Mouse (Mus musculus) embryonic facial prominence, embryonic 13.5 days (tissue): ENCODE measurements at regions not wholly inside any gene's neighbourhood (a gene's known extent, or its start where the extent isn't known, plus 50 kb on each side); places are given as distances from the start of the nearest gene placed in this dataset.

Experiments
- ATAC-seq: fragments of 200-750 bp; cut with Nextera tagmentation; 2 replicates; pipeline ENCODE4 v1.8.0; 2017; ENCODE audit warnings: low read depth; ENCODE audit not compliant: insufficient number of reproducible peaks, insufficient read depth, low FRiP score, low TSS enrichment
- H3K27ac ChIP-seq: fragments of 300-500 bp; sonication (generic); 2 replicates; pipeline ENCODE4 v1.5.1; 2015; ENCODE audit warnings: moderate library complexity, mild to moderate bottlenecking, inconsistent platforms
- H3K27me3 ChIP-seq: fragments of 300-500 bp; sonication (generic); 2 replicates; pipeline ENCODE4 v1.6.1; 2015; ENCODE audit warnings: mild to moderate bottlenecking, inconsistent platforms
- H3K36me3 ChIP-seq: fragments of 300-500 bp; sonication (generic); 2 replicates; pipeline ENCODE4 v1.6.1; 2015; ENCODE audit warnings: mild to moderate bottlenecking, inconsistent platforms
- H3K4me1 ChIP-seq: fragments of 300-500 bp; sonication (generic); 2 replicates; pipeline ENCODE4 v1.6.1; 2015; ENCODE audit warnings: inconsistent platforms
- H3K4me2 ChIP-seq: fragments of 300-500 bp; sonication (generic); 2 replicates; pipeline ENCODE4 v1.6.1; 2015; ENCODE audit warnings: moderate library complexity, mild to moderate bottlenecking, inconsistent platforms
- H3K4me3 ChIP-seq: fragments of 300-500 bp; sonication (generic); 2 replicates; pipeline ENCODE4 v1.5.1; 2015; ENCODE audit warnings: mild to moderate bottlenecking, inconsistent platforms
- H3K9ac ChIP-seq: fragments of 300-500 bp; sonication (generic); 2 replicates; pipeline ENCODE4 v1.6.1; 2015; ENCODE audit warnings: mild to moderate bottlenecking, inconsistent platforms
- H3K9me3 ChIP-seq: fragments of 300-500 bp; sonication (generic); 2 replicates; pipeline ENCODE4 v1.6.1; 2016; ENCODE audit warnings: inconsistent platforms
- WGBS: fragments of 180-500 bp; shearing (Covaris S2); methylation state at CpG from one replicate; pipeline ENCODE4 v1.1.7; 2015; ENCODE audit warnings: mixed read lengths; 5-methylcytosine and 5-hydroxymethylcytosine counted together

DNA sequence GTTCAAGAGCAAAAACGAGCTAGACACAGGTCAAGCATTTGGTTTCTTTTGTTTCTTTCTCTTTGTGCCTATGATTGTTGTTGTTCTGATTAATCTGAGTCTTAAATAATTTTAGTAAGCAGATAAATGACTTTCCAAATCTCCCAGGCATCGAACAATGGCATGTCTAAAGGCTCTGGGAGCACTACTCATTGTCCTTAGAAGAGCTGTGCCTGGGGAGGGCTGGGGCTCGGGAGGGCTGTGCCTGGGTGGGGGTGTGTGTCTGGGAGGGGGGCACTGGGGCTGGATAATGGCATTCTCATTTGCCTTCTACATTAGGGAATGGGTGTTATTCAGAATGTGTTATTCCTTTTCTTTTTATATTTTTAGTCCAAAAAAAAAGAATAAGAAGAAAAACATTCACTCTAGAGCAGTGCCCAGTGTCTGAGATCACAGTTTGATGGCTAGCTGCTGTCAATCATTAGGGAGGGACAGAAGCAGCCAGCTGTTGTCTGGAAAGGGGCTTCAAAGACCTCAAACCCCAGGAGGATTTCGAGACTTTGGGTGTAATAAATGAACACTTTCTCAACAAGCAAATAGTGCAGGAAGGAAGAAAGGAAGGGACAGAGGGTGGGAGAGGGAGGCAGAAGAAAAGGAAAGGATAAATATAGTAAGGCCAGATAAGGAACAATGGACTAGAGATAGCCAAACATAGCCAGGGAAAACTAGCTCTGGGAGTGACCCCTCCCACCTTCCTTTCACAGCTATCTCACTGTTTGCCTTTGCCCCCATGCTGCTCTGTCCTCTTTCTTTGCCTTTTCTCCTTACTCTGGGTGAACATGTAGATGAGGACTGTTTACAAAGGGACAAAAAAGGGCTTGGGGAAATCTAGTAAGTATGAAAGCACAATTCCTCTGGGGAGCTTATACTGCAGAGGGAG is 264.2 kb upstream of the Pcsk5 start:
- Histone ChIP-seq H3K27me3 (no peaks in the 10 kb centered on the region), H3K36me3 (no peaks in the 10 kb centered on the region), H3K9me3 (no peaks in the 10 kb centered on the region), H3K27ac (no peak overlapping the region), H3K4me1 (no peaks in the 10 kb centered on the region), H3K4me2 (no peak overlapping the region), H3K9ac (no peak overlapping the region), H3K4me3 (no peak overlapping the region)
- no peak for ATAC-seq
- WGBS = 44% methylated on average over 4 of the region's 4 CpGs

DNA sequence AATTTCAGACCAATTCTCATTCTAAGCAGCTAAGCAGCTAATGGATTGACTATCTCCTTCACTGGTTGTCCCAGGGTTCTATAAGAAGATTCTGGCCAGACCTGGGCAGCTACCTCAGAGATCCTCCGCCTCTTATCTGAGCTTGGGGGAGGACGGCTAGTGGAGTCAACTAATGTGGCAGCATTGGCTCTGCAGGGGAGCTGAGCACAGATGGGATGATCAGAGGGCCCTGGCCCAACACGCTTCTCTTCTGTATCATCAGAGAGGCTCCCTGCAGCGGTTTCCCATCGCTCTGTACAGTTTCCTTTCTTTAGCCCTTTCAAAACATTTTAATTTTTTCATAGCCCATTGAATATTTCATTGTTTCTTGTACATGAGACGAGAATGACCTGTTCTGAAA is 245.9 kb upstream of the Pcsk5 start:
- no peaks in the 10 kb centered on the region for H3K36me3 ChIP-seq
- 83% methylated on average over 6 of the region's 6 CpGs for WGBS
- no peak for ATAC-seq

DNA sequence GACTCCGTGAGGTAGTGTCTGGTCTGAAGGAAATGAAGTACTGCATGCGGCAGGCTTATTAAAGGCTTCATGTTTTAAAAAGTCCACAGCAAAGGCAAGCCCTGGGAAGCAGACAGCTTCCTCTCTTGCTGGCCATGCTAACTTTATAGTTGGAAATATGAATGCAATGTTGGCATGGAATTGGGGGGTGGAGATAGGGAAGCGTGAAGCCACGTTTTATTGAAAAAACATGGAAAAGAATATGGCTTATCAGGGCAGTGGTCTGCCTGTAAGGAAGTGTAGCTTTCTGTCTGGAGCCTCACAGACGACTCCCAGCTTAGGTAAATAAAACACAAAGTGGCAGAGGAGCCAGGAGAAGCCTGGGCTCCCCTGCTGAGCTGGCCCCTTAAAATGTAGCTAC is 231.5 kb upstream of the Pcsk5 start:
- Histone ChIP-seq H3K27me3 (no peaks in the 10 kb centered on the region), H3K9me3 (no peaks in the 10 kb centered on the region), H3K27ac (peak overlapping the region; percentile 78), H3K9ac (no peak overlapping the region), H3K4me2 (peak overlapping the region; percentile 17), H3K4me3 (no peak overlapping the region), H3K36me3 (no peaks in the 10 kb centered on the region), H3K4me1 (peaks cover 16% of the 10 kb centered on the region)
- 20% methylated on average over 5 of the region's 5 CpGs for WGBS
- no peak for ATAC-seq

More for the DNA sequence above, 245.9 kb upstream of the Pcsk5 start:
- Histone ChIP-seq H3K9ac (no peak overlapping the region), H3K9me3 (no peaks in the 10 kb centered on the region), H3K4me2 (no peak overlapping the region), H3K27me3 (no peaks in the 10 kb centered on the region), H3K4me1 (no peaks in the 10 kb centered on the region), H3K4me3 (no peak overlapping the region), H3K27ac (no peak overlapping the region)

DNA sequence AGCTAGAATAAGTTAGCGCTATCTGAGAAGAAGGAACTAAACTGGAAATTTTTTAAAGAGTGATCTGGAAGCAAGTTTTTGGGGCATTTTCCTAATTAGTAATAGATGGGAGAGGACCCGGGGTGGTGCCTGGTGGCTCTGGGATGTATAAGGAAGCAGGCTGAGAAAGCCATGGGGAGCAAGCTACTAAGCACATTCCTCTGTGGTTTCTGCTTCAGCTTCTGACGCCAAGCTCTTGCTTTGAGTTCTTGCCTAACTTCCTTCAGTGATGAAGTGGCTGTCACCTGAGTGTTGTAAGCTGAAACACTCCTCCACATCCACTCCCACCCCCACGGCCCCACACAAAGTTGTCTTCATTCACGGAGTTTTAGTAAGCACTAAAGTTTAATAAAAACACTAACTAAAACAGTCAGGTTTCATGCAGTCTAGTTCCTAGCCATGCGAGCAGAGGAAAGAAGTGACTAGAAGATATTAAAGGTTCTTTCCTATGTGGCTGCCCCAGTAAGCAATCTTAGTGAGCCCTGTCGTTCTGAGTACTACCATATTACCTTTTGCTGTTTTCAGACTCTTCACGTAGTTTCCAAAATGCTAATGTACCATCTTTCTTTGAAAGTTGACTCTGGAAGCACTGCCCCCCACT is 230.5 kb upstream of the Pcsk5 start:
- no peak for ATAC-seq
- Histone ChIP-seq H3K4me1 (peaks cover 16% of the 10 kb centered on the region), H3K4me2 (no peak overlapping the region), H3K4me3 (no peak overlapping the region), H3K9me3 (no peaks in the 10 kb centered on the region), H3K9ac (no peak overlapping the region), H3K27ac (no peak overlapping the region), H3K36me3 (no peaks in the 10 kb centered on the region), H3K27me3 (no peaks in the 10 kb centered on the region)
- WGBS = 63% methylated on average over 8 of the region's 8 CpGs

DNA sequence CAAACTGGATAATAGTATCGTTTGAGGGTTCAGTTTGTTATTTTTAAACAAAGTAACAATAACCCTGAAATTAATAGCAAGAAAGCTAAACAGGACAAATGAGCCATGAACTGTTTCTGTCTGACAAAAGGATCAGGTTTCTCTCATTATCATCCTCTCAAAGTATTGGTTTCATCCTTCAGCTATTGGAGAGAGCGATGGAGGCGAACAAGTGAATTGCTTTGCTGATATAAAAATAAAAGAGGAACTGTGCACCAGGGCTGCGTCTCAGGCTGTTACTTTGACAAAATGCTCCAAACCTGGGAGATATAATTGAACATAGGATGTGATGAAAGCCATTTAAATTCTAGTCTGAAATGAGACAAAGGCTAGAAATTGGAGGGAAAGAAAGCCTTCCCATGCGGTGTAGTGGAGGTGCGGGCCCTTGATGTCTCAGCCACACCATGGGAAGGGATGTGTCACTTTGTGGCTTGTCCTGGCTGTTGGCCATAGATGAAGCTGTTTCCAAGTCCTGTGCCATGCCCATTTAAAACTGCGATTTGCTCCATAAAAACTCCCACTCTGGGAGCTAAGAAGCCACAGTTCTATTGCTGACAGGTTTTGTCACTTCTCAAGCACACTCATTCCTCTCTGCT is 219.9 kb upstream of the Pcsk5 start:
- ATAC-seq = no peak
- Histone ChIP-seq H3K4me3 (no peak overlapping the region), H3K27ac (no peak overlapping the region), H3K9me3 (no peaks in the 10 kb centered on the region), H3K9ac (no peak overlapping the region), H3K27me3 (no peaks in the 10 kb centered on the region), H3K4me2 (no peak overlapping the region), H3K36me3 (no peaks in the 10 kb centered on the region), H3K4me1 (peaks cover 5% of the 10 kb centered on the region; the same call in 1 of the 2 replicates)
- 66% methylated on average over 7 of the region's 7 CpGs for WGBS

DNA sequence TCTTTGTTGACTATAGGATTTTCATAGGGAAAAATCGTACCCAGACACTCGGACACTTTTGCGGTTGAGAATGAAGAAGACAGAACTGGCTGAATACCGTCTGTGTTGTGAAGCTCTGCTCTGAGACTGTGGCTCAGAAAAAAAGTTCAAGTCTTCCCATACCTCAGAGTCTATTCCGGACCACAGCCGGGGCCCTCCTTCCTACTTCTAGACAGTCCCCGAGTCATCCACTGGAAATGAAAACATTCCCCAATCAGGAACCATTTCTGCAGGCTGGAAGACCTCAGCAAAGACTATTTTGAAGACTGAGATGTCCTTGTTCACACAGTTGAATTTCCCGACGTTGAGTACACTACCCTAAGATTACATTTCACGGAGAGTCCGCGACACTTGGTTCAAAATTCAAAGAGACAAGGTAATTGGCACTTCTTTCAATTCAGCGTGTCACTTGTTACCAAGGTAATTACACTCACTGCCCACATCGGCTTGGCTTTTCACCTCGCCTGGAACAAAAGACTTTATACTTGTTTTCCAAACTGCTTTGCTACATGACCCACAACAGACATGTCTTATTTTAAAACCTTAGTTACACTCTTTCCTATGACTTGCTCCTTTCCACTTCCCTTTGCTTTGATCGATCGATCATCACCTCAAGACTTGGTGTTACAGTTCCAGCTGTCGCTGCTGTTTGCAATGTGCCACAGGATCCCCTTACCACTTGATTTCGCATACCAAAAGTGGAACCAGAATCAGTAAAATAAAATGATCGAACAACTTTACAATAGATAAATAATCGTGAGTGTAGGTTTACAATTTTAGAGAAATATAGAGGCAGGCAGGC is 219.2 kb upstream of the Pcsk5 start:
- H3K27me3 ChIP-seq = no peaks in the 10 kb centered on the region
- no peak overlapping the region for H3K4me2 ChIP-seq
- WGBS = 55% methylated on average over 21 of the region's 21 CpGs
- no peak overlapping the region for H3K27ac ChIP-seq
- peaks cover 5% of the 10 kb centered on the region; the same call in 1 of the 2 replicates for H3K4me1 ChIP-seq
- no peak overlapping the region for H3K9ac ChIP-seq
- no peak for ATAC-seq
- no peaks in the 10 kb centered on the region for H3K9me3 ChIP-seq
- H3K36me3 ChIP-seq = no peaks in the 10 kb centered on the region
- H3K4me3 ChIP-seq = no peak overlapping the region

DNA sequence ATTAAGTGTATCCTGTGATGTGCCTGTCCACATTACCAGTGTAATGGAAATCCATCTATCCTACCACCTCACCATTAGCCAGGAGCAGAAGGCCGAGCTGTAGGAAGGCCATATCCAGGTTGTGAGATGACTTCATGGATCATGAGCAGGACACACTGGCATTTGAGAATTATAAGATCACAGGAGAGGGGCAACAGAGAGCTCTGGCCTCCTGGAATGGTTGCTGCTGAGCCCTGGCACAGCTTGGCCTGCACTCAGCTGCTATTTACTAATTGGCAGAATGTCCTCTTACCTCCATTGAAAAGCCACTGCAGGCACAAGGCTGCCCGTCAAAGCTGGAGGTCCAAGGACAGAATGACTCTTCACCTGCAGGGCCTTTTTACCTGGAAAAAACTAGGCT is 212.9 kb upstream of the Pcsk5 start:
- no peak overlapping the region for H3K4me3 ChIP-seq
- 81% methylated on average over 2 of the region's 2 CpGs for WGBS
- H3K36me3 ChIP-seq = no peaks in the 10 kb centered on the region
- no peaks in the 10 kb centered on the region for H3K27me3 ChIP-seq
- H3K27ac ChIP-seq = no peak overlapping the region
- no peak overlapping the region for H3K4me2 ChIP-seq
- H3K9me3 ChIP-seq = no peaks in the 10 kb centered on the region
- ATAC-seq = no peak
- no peak overlapping the region for H3K9ac ChIP-seq
- H3K4me1 ChIP-seq = 0 out of 2 replicates have a peak, but pooled peaks cover 4% of the 10 kb centered on the region

DNA sequence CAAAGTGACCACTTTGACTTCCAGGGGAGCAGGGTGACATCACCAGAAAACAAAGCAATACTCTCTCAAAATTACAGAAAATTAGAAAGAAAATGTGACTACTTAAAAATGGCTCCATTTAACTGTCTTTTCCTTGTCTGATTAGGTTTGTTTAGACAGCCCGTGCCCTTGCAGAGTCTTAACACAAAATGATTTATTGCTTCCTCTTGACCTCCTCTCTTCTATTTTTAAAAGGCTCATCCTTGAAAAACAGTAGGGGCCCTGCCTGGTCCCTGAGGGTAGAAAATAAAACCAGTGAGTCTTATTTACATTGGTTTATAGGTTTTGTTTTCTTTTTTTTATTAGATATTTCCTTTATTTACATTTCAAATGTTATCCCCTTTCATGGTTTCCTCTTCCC is 196.8 kb upstream of the Pcsk5 start:
- Histone ChIP-seq H3K9me3 (no peaks in the 10 kb centered on the region), H3K4me2 (no peak overlapping the region), H3K4me3 (no peak overlapping the region), H3K36me3 (no peaks in the 10 kb centered on the region), H3K27me3 (no peaks in the 10 kb centered on the region), H3K27ac (no peak overlapping the region), H3K4me1 (no peaks in the 10 kb centered on the region), H3K9ac (no peak overlapping the region)
- WGBS = 45% methylated on average over 1 of the region's 1 CpGs
- no peak for ATAC-seq

DNA sequence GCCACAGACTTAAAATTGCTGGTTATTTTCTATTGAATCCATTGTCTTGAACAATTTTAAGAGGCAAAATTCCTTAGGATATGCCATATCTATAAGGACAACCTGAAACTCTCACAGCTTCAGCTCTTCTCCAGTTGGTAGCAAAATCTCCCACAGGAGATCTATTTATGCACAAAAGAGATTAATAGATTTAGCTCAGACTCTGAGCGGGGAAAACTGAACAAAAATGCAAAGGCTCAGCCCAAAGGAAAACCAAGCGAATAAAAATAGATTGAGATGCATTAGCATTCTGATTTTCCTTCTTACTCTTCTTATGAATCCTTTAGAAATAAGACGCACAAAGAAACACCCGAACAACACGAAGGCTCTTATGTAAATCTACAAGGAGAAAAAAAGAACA is 196.2 kb upstream of the Pcsk5 start:
- Histone ChIP-seq H3K27ac (no peak overlapping the region), H3K36me3 (no peaks in the 10 kb centered on the region), H3K9me3 (no peaks in the 10 kb centered on the region), H3K9ac (no peak overlapping the region), H3K27me3 (no peaks in the 10 kb centered on the region), H3K4me1 (no peaks in the 10 kb centered on the region), H3K4me2 (no peak overlapping the region), H3K4me3 (no peak overlapping the region)
- ATAC-seq = no peak
- 85% methylated on average over 5 of the region's 5 CpGs for WGBS

DNA sequence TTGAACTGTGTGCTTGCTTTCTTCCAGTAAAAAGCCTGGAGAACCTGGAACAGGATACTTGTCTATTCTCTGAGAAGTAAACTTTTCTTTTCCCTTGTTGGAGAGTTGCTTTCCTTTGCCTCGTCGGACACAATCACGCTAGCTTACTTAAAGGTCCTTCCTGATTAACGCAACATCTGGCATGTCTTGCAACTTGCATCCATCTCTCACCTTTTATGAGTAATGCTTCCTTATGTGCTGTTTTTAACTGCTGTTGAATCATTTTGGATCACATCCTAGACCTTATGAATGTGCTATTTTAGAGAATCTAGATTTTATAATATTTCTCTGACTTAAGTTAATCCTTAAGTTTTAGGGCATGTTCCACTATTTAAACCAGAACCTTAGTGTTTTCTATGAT is 188.4 kb upstream of the Pcsk5 start:
- no peak overlapping the region for H3K4me3 ChIP-seq
- no peak overlapping the region for H3K27ac ChIP-seq
- H3K27me3 ChIP-seq = no peaks in the 10 kb centered on the region
- 82% methylated on average over 4 of the region's 4 CpGs for WGBS
- H3K9me3 ChIP-seq = no peaks in the 10 kb centered on the region
- no peaks in the 10 kb centered on the region for H3K36me3 ChIP-seq
- ATAC-seq = no peak
- no peak overlapping the region for H3K9ac ChIP-seq
- no peak overlapping the region for H3K4me2 ChIP-seq
- H3K4me1 ChIP-seq = no peaks in the 10 kb centered on the region

DNA sequence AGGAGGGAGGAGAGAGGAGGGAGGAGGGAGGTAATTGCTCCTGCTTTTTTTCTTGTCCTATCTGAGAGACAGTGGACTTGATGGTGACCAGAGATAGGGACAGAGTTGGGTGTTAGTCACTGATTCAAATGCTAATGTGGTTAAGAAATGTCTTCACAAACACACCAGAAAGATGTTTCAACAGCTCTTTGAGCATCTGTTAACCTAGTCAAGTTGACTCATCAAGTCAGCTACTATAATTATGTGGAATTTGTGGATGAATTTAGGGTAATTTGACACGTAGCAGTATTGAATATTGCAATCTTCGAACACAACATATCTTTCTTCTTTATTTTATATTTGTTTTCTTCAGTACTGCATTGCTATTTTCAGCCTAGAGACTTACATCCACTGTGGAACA is 182.9 kb upstream of the Pcsk5 start:
- Histone ChIP-seq H3K27me3 (no peaks in the 10 kb centered on the region), H3K36me3 (no peaks in the 10 kb centered on the region), H3K9ac (no peak overlapping the region), H3K27ac (no peak overlapping the region), H3K9me3 (no peaks in the 10 kb centered on the region), H3K4me1 (no peaks in the 10 kb centered on the region), H3K4me2 (no peak overlapping the region), H3K4me3 (no peak overlapping the region)
- no peak for ATAC-seq
- WGBS = 74% methylated on average over 2 of the region's 2 CpGs
